Mouse (Mus musculus): ENCODE measurements around the gene Rhog. TPM values are rescaled to one million over a fixed set of nuclear protein-coding genes. Genes with fewer than 3 reads are reported as not detected.
A peak's percentile ranks its signal among the peaks of the same experiment; 100 is the strongest.

The Rhog gene
- total and polyA plus RNA-seq, 3 experiments: 12.2 to 118 (median 22.7) TPM

DNA sequence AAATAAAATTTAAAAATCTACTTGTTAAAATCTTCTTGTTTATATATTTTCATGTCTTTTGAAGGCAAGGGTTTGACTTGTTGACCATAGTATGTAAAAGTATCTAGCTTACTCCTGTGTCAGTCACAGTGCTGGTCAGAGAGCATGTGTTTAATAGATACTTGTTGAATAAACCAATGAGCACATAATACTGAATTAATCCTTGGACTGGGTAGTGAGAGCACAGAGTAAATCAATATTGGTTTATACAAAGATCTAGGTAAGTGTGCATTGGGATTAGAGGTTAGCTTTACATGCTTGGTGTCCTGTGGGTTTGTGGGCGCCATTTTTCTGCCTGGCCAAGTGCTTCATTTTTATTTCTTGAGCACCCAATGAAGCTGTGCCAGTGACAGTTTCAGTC lies 25.5 kb upstream of the Rhog start:
- H3K9ac ChIP-seq (ENCODE audit: insufficient read depth, low read depth): no peak overlapping the region
- no peaks in the 10 kb centered on the region for H3K36me3 ChIP-seq (replicated peaks in 1 of 2; ENCODE audit: control insufficient read depth in 1 of 2, insufficient read depth in 1 of 2, low read length in 1 of 2)
- 0 out of 2 replicates have a peak, but pooled peaks cover 2% of the 10 kb centered on the region for H3K79me2 ChIP-seq (replicated peaks; ENCODE audit: control insufficient read depth, extremely low read depth, insufficient read depth, poor library complexity, severe bottlenecking)
- H3K4me3 ChIP-seq (replicated peaks in 1 of 3; ENCODE audit: low read depth in 2 of 3, low read length in 2 of 3, poor library complexity in 1 of 3): no peak overlapping the region
- TF ChIP-seq E2F4 (IDR thresholded peaks at IDR 0.05; ENCODE audit: insufficient replicate concordance, low read depth, low read length) (no peak), TBP (conservative IDR thresholded peaks at IDR 0.05; ENCODE audit: low read depth, low read length) (no peak), MAFK (IDR thresholded peaks at IDR 0.05; ENCODE audit: insufficient replicate concordance, low read length) (no peak), NELFE (IDR thresholded peaks at IDR 0.05; ENCODE audit: low read depth, low read length) (no peak)
- H3K4me1 ChIP-seq (ENCODE audit: control insufficient read depth in 1 of 2, insufficient read depth in 2 of 2): no peaks in the 10 kb centered on the region
- H3K9me3 ChIP-seq (replicated peaks; ENCODE audit: low read length): no peaks in the 10 kb centered on the region
- H3K27ac ChIP-seq (ENCODE audit: insufficient read depth, low read depth): no peak overlapping the region
- H3K27me3 ChIP-seq (replicated peaks): no peaks in the 10 kb centered on the region
- in situ Hi-C loops (cut with MboI; ENCODE audit: low pct_ligation_motif_present, low pct_unique_long_range_greater_than_20kb, low sequenced_read_pairs): no loop called here
- no peak for DNase-seq (ENCODE audit: extremely low read depth)
- dilution Hi-C loops (cut with MboI; ENCODE audit: extremely low pct_ligation_motif_present, extremely low pct_unique_long_range_greater_than_20kb, low sequenced_read_pairs): no loop called here
- no peak overlapping the region for H3K4me2 ChIP-seq (ENCODE audit: insufficient read depth, low read depth, poor library complexity, severe bottlenecking)

GRCm38 (mm10) chr7:102272422-102272948 lies 16.6 kb upstream of the Rhog start:
- H3K79me2 ChIP-seq (replicated peaks; ENCODE audit: control insufficient read depth, extremely low read depth, insufficient read depth, poor library complexity, severe bottlenecking): no peaks in the 10 kb centered on the region
- TF ChIP-seq MYC (IDR thresholded peaks at IDR 0.05; ENCODE audit: low read depth, low read length): no peak
- no peak for TF ChIP-seq JUN (IDR thresholded peaks at IDR 0.05; ENCODE audit: insufficient read depth, low read depth, low read length)
- peaks cover 6% of the 10 kb centered on the region for H3K27me3 ChIP-seq (replicated peaks)
- no peak for DNase-seq (ENCODE audit: extremely low read depth)
- H3K9me3 ChIP-seq (replicated peaks; ENCODE audit: low read length): no peaks in the 10 kb centered on the region
- no peak overlapping the region for H3K9ac ChIP-seq (ENCODE audit: insufficient read depth, low read depth)
- in situ Hi-C loops (cut with MboI; ENCODE audit: low pct_ligation_motif_present, low pct_unique_long_range_greater_than_20kb, low sequenced_read_pairs): loop anchor here (25.0 kb wide), 1 partner anchor 610 kb away; the partner anchor contains the start of gene Clpb
- peaks cover 0 to 7% of the 10 kb centered on the region in 2 experiments for H3K36me3 ChIP-seq (replicated peaks in 1 of 2; ENCODE audit: control insufficient read depth in 1 of 2, insufficient read depth in 1 of 2, low read length in 1 of 2)
- peaks cover 0 to 15% of the 10 kb centered on the region in 2 experiments; a peak in 2 of 4 replicates for H3K4me1 ChIP-seq (ENCODE audit: control insufficient read depth in 1 of 2, insufficient read depth in 2 of 2)
- no peak overlapping the region for H3K4me3 ChIP-seq (replicated peaks in 1 of 3; ENCODE audit: low read depth in 2 of 3, low read length in 2 of 3, poor library complexity in 1 of 3)
- H3K4me2 ChIP-seq (ENCODE audit: insufficient read depth, low read depth, poor library complexity, severe bottlenecking): no peak overlapping the region
- H3K27ac ChIP-seq (ENCODE audit: insufficient read depth, low read depth): no peak overlapping the region
- dilution Hi-C loops (cut with MboI; ENCODE audit: extremely low pct_ligation_motif_present, extremely low pct_unique_long_range_greater_than_20kb, low sequenced_read_pairs): no loop called here

DNA sequence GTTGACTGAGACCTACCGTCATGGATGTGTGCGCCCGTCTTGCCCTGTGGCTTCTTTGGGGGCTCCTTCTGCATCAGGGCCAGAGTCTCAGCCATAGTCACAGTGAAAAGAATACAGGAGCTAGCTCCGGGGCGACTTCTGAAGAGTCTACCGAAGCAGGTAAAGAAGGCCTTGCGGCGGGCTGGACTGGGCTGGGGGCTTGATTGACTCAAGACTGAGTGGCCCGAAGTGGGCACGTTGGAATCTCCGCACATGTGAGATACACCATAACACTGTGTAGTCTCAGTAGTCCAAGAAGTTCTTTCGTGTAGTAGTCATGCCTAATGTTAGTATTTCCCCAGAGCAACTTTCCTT lies 12.5 kb upstream of the Rhog start:
- DNase-seq (ENCODE audit: extremely low read depth): no peak
- H3K27me3 ChIP-seq (replicated peaks): peaks cover 6% of the 10 kb centered on the region
- no peaks in the 10 kb centered on the region for H3K9me3 ChIP-seq (replicated peaks; ENCODE audit: low read length)
- H3K4me2 ChIP-seq (ENCODE audit: insufficient read depth, low read depth, poor library complexity, severe bottlenecking): peak overlapping the region; percentile 77
- TF ChIP-seq RCOR1 (conservative IDR thresholded peaks at IDR 0.05; ENCODE audit: low read depth, low read length) (no peak), MAFK (IDR thresholded peaks at IDR 0.05; ENCODE audit: insufficient replicate concordance, low read length) (no peak), POLR2A (IDR thresholded peaks at IDR 0.05; ENCODE audit: low read depth, low read length) (no peak), E2F4 (IDR thresholded peaks at IDR 0.05; ENCODE audit: insufficient replicate concordance, low read depth, low read length) (no peak), RAD21 (IDR thresholded peaks at IDR 0.05; ENCODE audit: low read depth, low read length) (no peak), EP300 (IDR thresholded peaks at IDR 0.05; ENCODE audit: low read length) (no peak), PAX5 (IDR thresholded peaks at IDR 0.05; ENCODE audit: low read length) (no peak), MAX (IDR thresholded peaks at IDR 0.05; ENCODE audit: low read length) (no peak), JUN (IDR thresholded peaks at IDR 0.05; ENCODE audit: insufficient read depth, low read depth, low read length) (no peak), SIN3A (IDR thresholded peaks at IDR 0.05; ENCODE audit: low read length) (no peak), CHD1 (IDR thresholded peaks at IDR 0.05; ENCODE audit: low read depth, low read length) (no peak), USF1 (IDR thresholded peaks at IDR 0.05; ENCODE audit: low read depth, low read length) (no peak), BHLHE40 (IDR thresholded peaks at IDR 0.05; ENCODE audit: low read depth, low read length) (no peak), IRF4 (IDR thresholded peaks at IDR 0.05; ENCODE audit: low read depth, low read length) (no peak), MAZ (IDR thresholded peaks at IDR 0.05; ENCODE audit: low read depth, low read length) (no peak), TCF12 (IDR thresholded peaks at IDR 0.05; ENCODE audit: low read depth, low read length) (no peak), UBTF (IDR thresholded peaks at IDR 0.05; ENCODE audit: low read depth, low read length) (no peak), ZKSCAN1 (IDR thresholded peaks at IDR 0.05; ENCODE audit: borderline replicate concordance, low read depth, low read length) (no peak), MXI1 (IDR thresholded peaks at IDR 0.05; ENCODE audit: low read depth, low read length) (no peak), SMC3 (IDR thresholded peaks at IDR 0.05; ENCODE audit: low read depth, low read length) (no peak)
- H3K4me3 ChIP-seq (replicated peaks in 1 of 3; ENCODE audit: low read depth in 2 of 3, low read length in 2 of 3, poor library complexity in 1 of 3): peak overlapping the region; percentile 69 to 78 (median 71)
- dilution Hi-C loops (cut with MboI; ENCODE audit: extremely low pct_ligation_motif_present, extremely low pct_unique_long_range_greater_than_20kb, low sequenced_read_pairs): no loop called here
- H3K36me3 ChIP-seq (replicated peaks in 1 of 2; ENCODE audit: control insufficient read depth in 1 of 2, insufficient read depth in 1 of 2, low read length in 1 of 2): peaks cover 0 to 5% of the 10 kb centered on the region in 2 experiments
- no peak overlapping the region for H3K27ac ChIP-seq (ENCODE audit: insufficient read depth, low read depth)
- peaks cover 0 to 20% of the 10 kb centered on the region in 2 experiments; a peak in 2 of 4 replicates for H3K4me1 ChIP-seq (ENCODE audit: control insufficient read depth in 1 of 2, insufficient read depth in 2 of 2)
- peak overlapping the region; percentile 48 for H3K9ac ChIP-seq (ENCODE audit: insufficient read depth, low read depth)
- in situ Hi-C loops (cut with MboI; ENCODE audit: low pct_ligation_motif_present, low pct_unique_long_range_greater_than_20kb, low sequenced_read_pairs): loop anchor here (5.0 to 25.0 kb wide), 2 partner anchors 154 to 606 kb away; partner anchors contain the start of gene Clpb
- no peaks in the 10 kb centered on the region for H3K79me2 ChIP-seq (replicated peaks; ENCODE audit: control insufficient read depth, extremely low read depth, insufficient read depth, poor library complexity, severe bottlenecking)

Data from CH12.LX (cell line).